Mouse (Mus musculus) liver, postnatal 0 days (tissue): ENCODE measurements at regions not wholly inside any gene's neighbourhood (a gene's known extent, or its start where the extent isn't known, plus 50 kb on each side); places are given as distances from the start of the nearest gene placed in this dataset.

Experiments
- CTCF ChIP-seq: sonication (generic); IDR thresholded peaks from 2 replicates; pipeline ENCODE4 v1.5.1; 2016; ENCODE audit warnings: antibody characterized with exemption, low read depth
- EP300 ChIP-seq: IDR thresholded peaks from 2 replicates; pipeline ENCODE4 v1.6.1; 2016; ENCODE audit warnings: antibody characterized with exemption, low read depth, mild to moderate bottlenecking

DNA sequence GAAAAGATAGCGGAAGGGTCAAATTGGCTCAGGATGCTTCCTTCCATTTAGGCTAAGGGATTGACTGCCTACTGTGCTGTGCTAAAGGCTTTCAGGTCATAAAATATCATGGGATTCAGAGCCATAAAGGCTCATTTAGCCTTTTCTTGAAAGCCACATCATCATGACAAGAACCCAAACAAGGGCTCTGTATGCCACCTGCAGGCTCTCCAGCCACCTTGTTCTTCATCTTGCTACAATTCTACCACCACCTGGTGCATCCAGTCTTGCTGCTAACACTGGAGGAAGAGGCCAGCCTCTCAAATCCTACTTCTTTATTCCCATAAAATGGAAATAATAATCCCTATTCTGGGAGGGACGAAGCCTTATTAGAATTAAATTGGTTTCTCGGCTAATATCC is 155.9 kb upstream of the Gm12728 start:
- no peak for TF ChIP-seq CTCF
- no peak for TF ChIP-seq EP300
